Mouse (Mus musculus) left cerebral cortex, postnatal 25 days (tissue): ENCODE results near the gene Tspan11. TPM values are rescaled to one million over a fixed set of nuclear protein-coding genes. Genes with fewer than 3 reads are reported as not detected.
A peak's percentile ranks its signal among the peaks of the same experiment; 100 is the strongest.

ENCODE experiments used
- DNase-seq, 2 experiments: peaks; one replicate each; pipeline ENCODE4 v3.0.0; 2022; ENCODE audit warnings: low spot score in 2 of 2, mixed read lengths in 1 of 2
- intact Hi-C: fragments of 180-260 bp; cut with DNase I; formaldehyde crosslinking; loops from one replicate; pipeline ENCODE4 v1.15.1; 2025
- total RNA-seq, 2 experiments: library from RNA; stranded (reverse); gene quantifications; 2 replicates each; pipeline ENCODE4 v1.2.3; 2021

Tspan11 gene
- total RNA-seq, 2 experiments from 2014 or later = 8.9 to 9.0 TPM

- intact Hi-C loops = no loop called here
- DNase-seq = no peak
These were observed 86.6 kb downstream of the Tspan11 start for GRCm38 (mm10) chr6:127974000-127974399.

- no peak for DNase-seq
- intact Hi-C loops = no loop called here
These were observed 89.3 kb downstream of the Tspan11 start for GRCm38 (mm10) chr6:127976695-127977094.

GRCm38 (mm10) chr6:127978941-127979340 lies 91.6 kb downstream of the Tspan11 start:
- intact Hi-C loops = no loop called here
- no peak for DNase-seq

- intact Hi-C loops = no loop called here
- no peak for DNase-seq
These were observed 92.4 kb downstream of the Tspan11 start for GRCm38 (mm10) chr6:127979831-127980230.

GRCm38 (mm10) chr6:127980381-127981045 lies 93.1 kb downstream of the Tspan11 start:
- intact Hi-C loops = no loop called here
- DNase-seq = no peak

- peak in 1 of 2 experiments; percentile 42 for DNase-seq
- intact Hi-C loops = no loop called here
These were observed 93.8 kb downstream of the Tspan11 start for GRCm38 (mm10) chr6:127981176-127981575.

GRCm38 (mm10) chr6:127986357-127986756 lies 99.0 kb downstream of the Tspan11 start:
- DNase-seq = no peak
- intact Hi-C loops = no loop called here

- intact Hi-C loops = no loop called here
- DNase-seq = no peak
These were observed 100.0 kb downstream of the Tspan11 start for GRCm38 (mm10) chr6:127987374-127987773.

- intact Hi-C loops = no loop called here
- peak in 1 of 2 experiments; percentile 31 for DNase-seq
These were observed 101.6 kb downstream of the Tspan11 start for GRCm38 (mm10) chr6:127988944-127989494.

GRCm38 (mm10) chr6:127989624-127990212 lies 102.3 kb downstream of the Tspan11 start:
- peak; percentile 69 to 91 for DNase-seq
- intact Hi-C loops = no loop called here

GRCm38 (mm10) chr6:127991509-127992176 lies 104.3 kb downstream of the Tspan11 start:
- DNase-seq = no peak
- intact Hi-C loops = no loop called here

GRCm38 (mm10) chr6:127992993-127993392 lies 105.6 kb downstream of the Tspan11 start:
- intact Hi-C loops = no loop called here
- DNase-seq = no peak

- DNase-seq = no peak
- intact Hi-C loops = no loop called here
These were observed 109.5 kb downstream of the Tspan11 start for GRCm38 (mm10) chr6:127996928-127997327.

- intact Hi-C loops = no loop called here
- DNase-seq = no peak
These were observed 111.7 kb downstream of the Tspan11 start for GRCm38 (mm10) chr6:127999118-127999517.

- DNase-seq = no peak
- intact Hi-C loops = no loop called here
These were observed 113.4 kb downstream of the Tspan11 start for GRCm38 (mm10) chr6:128000777-128001176.

- intact Hi-C loops = no loop called here
- DNase-seq = no peak
These were observed 114.2 kb downstream of the Tspan11 start for GRCm38 (mm10) chr6:128001587-128001986.

GRCm38 (mm10) chr6:128002104-128002503 lies 114.7 kb downstream of the Tspan11 start:
- intact Hi-C loops = no loop called here
- no peak for DNase-seq

GRCm38 (mm10) chr6:128002667-128003066 lies 115.3 kb downstream of the Tspan11 start:
- intact Hi-C loops = no loop called here
- DNase-seq = no peak

- intact Hi-C loops = no loop called here
- peak in 1 of 2 experiments; percentile 43 for DNase-seq
These were observed 116.2 kb downstream of the Tspan11 start for GRCm38 (mm10) chr6:128003542-128003941.
